In the genomic region with DNA sequence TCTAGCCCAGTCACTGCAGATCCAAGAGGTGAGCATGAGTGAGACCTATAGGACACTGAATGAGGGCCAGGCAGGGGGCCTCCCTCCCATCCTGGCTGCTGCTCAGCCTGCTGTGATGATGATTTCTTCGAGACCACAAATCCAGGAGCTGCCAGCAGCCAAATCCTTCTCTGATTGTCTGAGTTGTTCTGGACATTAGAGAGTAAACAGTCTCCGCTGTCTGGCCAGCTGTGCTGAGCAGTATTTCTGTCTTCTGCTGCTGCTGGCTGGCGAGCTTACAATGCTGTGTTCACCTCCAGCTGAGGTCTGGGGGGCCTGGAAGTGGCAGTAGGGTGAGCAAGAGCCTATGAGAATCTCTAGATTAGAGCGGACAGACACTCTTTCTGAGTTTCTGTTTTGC, we compare ENCODE assay signal across 12 mouse cellular contexts. TPM values are rescaled to one million over a fixed set of nuclear protein-coding genes. Genes with fewer than 3 reads are reported as not detected.
DNase-seq lines count a peak whose midpoint lies in the region; ATAC-seq lines count a peak whose summit lies in the region.
"Had no signal": no experiment of that assay in that cellular context is flagged by ENCODE, and none has a peak within 500 bp of the region (broad histone marks: within the 10 kb centered on the region; RNA-seq: fewer than 3 reads in every experiment).

No protein-coding gene starts in this region.

- intact Hi-C loops in heart, postnatal 25 days (cut with DNase I) = no loop called here

- no peak overlapping the region for H3K4me2 ChIP-seq in heart, embryonic 12.5 days
- no peak overlapping the region for H3K4me2 ChIP-seq in forebrain, embryonic 15.5 days (replicated peaks)

- no peaks in the 10 kb centered on the region for H3K9me3 ChIP-seq in heart, embryonic 12.5 days (replicated peaks)
- H3K9me3 ChIP-seq in limb, embryonic 10.5 days (replicated peaks) = no peaks in the 10 kb centered on the region
- H3K9me3 ChIP-seq in forebrain, embryonic 15.5 days = no peaks in the 10 kb centered on the region
- H3K9me3 ChIP-seq: G1E had no signal

- no peak for ATAC-seq in heart, embryonic 12.5 days (ENCODE audit: insufficient number of reproducible peaks, low FRiP score)
- ATAC-seq in forebrain, embryonic 15.5 days (replicated peaks) = no peak

- H3K4me1 ChIP-seq in heart, embryonic 12.5 days (replicated peaks) = peaks cover 11% of the 10 kb centered on the region
- H3K4me1 ChIP-seq in limb, embryonic 10.5 days = peaks cover 35% of the 10 kb centered on the region
- no peaks in the 10 kb centered on the region for H3K4me1 ChIP-seq in forebrain, embryonic 15.5 days

- H3K9ac ChIP-seq in heart, embryonic 12.5 days = 0 out of 2 replicates have a peak overlapping the region, but pooled peaks have one; percentile 17
- no peak overlapping the region for H3K9ac ChIP-seq in forebrain, embryonic 15.5 days (replicated peaks)
- H3K9ac ChIP-seq: liver, embryonic 14.5 days had no signal

- peaks cover 3% of the 10 kb centered on the region; the same call in 1 of the 2 replicates for H3K36me3 ChIP-seq in heart, embryonic 12.5 days
- 0 out of 2 replicates have a peak, but pooled peaks cover 4% of the 10 kb centered on the region for H3K36me3 ChIP-seq in limb, embryonic 10.5 days
- H3K36me3 ChIP-seq in forebrain, embryonic 15.5 days = no peaks in the 10 kb centered on the region

- H3K4me3 ChIP-seq in heart, embryonic 12.5 days = no peak overlapping the region
- H3K4me3 ChIP-seq in limb, embryonic 10.5 days = no peak overlapping the region
- no peak overlapping the region for H3K4me3 ChIP-seq in forebrain, embryonic 15.5 days

- no peak for DNase-seq in heart, postnatal 25 days (ENCODE audit: low spot score)
- DNase-seq in kidney, postnatal 4 days = peak; percentile 23 to 47
- DNase-seq in kidney, postnatal 36 days = no peak
- DNase-seq in 3T3-L1 (ENCODE audit: low read depth, low spot score) = peak; percentile 9
- no peak for DNase-seq in limb, embryonic 10.5 days (ENCODE audit: low spot score)
- DNase-seq in adrenal gland, postnatal 25 days = no peak
- DNase-seq: cerebellum, adult 11-12 months; thymus, postnatal 25 days had no signal

- H3K27ac ChIP-seq in heart, embryonic 12.5 days (ENCODE audit: poor library complexity, severe bottlenecking) = no peak overlapping the region
- 0 out of 2 replicates have a peak overlapping the region, but pooled peaks have one; percentile 3 for H3K27ac ChIP-seq in limb, embryonic 10.5 days
- no peak overlapping the region for H3K27ac ChIP-seq in forebrain, embryonic 15.5 days (replicated peaks)
- H3K27ac ChIP-seq: liver, embryonic 14.5 days had no signal

- no peaks in the 10 kb centered on the region for H3K27me3 ChIP-seq in heart, embryonic 12.5 days (replicated peaks)
- H3K27me3 ChIP-seq in limb, embryonic 10.5 days (ENCODE audit: low read depth, poor library complexity, severe bottlenecking) = no peaks in the 10 kb centered on the region
- no peaks in the 10 kb centered on the region for H3K27me3 ChIP-seq in forebrain, embryonic 15.5 days

- 53% methylated on average over 4 of the region's 4 CpGs for WGBS in heart, embryonic 12.5 days
- 60% methylated on average over 4 of the region's 4 CpGs for WGBS in limb, embryonic 10.5 days
- 51% methylated on average over 4 of the region's 4 CpGs for WGBS in forebrain, embryonic 15.5 days

RNA-seq across cellular contexts. Expression of a gene that starts 21.7 kb away (rescaled TPM):
- 0.17 TPM in 1 of 2 replicates, not detected in the other for polyA plus RNA-seq in heart, embryonic 12.5 days (2016; fragmentation: Nextera tagmentation; extraction: Ambion mirVana)
- total RNA-seq in heart, postnatal 25 days (2021) = 1 to 10 TPM; 4.8 to 6.6 TPM
- polyA plus RNA-seq in limb, embryonic 10.5 days (2016; fragmentation: Nextera tagmentation; extraction: Ambion mirVana) = 0.05 and 0.06 TPM in 2 replicates
- 4.0 and 4.3 TPM in 2 replicates for total RNA-seq in adrenal gland, postnatal 25 days (2021)
- polyA plus RNA-seq in forebrain, embryonic 15.5 days (2015; fragmentation: Nextera tagmentation; extraction: Ambion mirVana) = 0.42 and 0.55 TPM in 2 replicates
- polyA plus RNA-seq: G1E had no signal

RNA-seq across cellular contexts. Expression of a gene that starts 48.1 kb away (rescaled TPM):
- 5.0 and 5.8 TPM in 2 replicates for polyA plus RNA-seq in heart, embryonic 12.5 days (2016; fragmentation: Nextera tagmentation; extraction: Ambion mirVana)
- total RNA-seq in heart, postnatal 25 days (2021) = 1 to 10 TPM; 4.2 TPM
- polyA plus RNA-seq in limb, embryonic 10.5 days (2016; fragmentation: Nextera tagmentation; extraction: Ambion mirVana) = 8.7 and 9.0 TPM in 2 replicates
- 26.8 and 26.9 TPM in 2 replicates for total RNA-seq in adrenal gland, postnatal 25 days (2021)
- polyA plus RNA-seq in forebrain, embryonic 15.5 days (2015; fragmentation: Nextera tagmentation; extraction: Ambion mirVana) = 4.9 and 5.1 TPM in 2 replicates

RNA-seq across cellular contexts. Expression of a gene that starts 50.8 kb away (rescaled TPM):
- polyA plus RNA-seq in heart, embryonic 12.5 days (2016; fragmentation: Nextera tagmentation; extraction: Ambion mirVana) = 44.6 and 45.2 TPM in 2 replicates
- 100 to 1,000 TPM; 101 to 106 TPM for total RNA-seq in heart, postnatal 25 days (2021)
- polyA plus RNA-seq in limb, embryonic 10.5 days (2016; fragmentation: Nextera tagmentation; extraction: Ambion mirVana) = 45.5 and 52.7 TPM in 2 replicates
- total RNA-seq in adrenal gland, postnatal 25 days (2021) = 57.3 and 57.5 TPM in 2 replicates
- polyA plus RNA-seq in forebrain, embryonic 15.5 days (2015; fragmentation: Nextera tagmentation; extraction: Ambion mirVana) = 45.7 and 47.3 TPM in 2 replicates

Comparison
In these comparisons a context has a peak if more than half of its experiments do, and no peak if none do; other contexts are left out.
1. DNase-seq: peak in kidney, postnatal 4 days (2 of 2) and 3T3-L1 (single experiment); none in heart, postnatal 25 days (single experiment), kidney, postnatal 36 days (0 of 2), limb, embryonic 10.5 days (single experiment) and adrenal gland, postnatal 25 days (single experiment).